Mouse (Mus musculus): ENCODE results near the gene Gsto2. TPM values are rescaled to one million over a fixed set of nuclear protein-coding genes. Genes with fewer than 3 reads are reported as not detected.
A peak's percentile ranks its signal among the peaks of the same experiment; 100 is the strongest.

Gene Gsto2
- total RNA-seq, 1 experiment from 2014 or later = not detected

- ATAC-seq (replicated peaks; ENCODE audit: insufficient number of reproducible peaks, low FRiP score, low TSS enrichment, poor library complexity, severe bottlenecking) = no peak
These were observed 45.4 kb downstream of the Gsto2 start for GRCm38 (mm10) chr19:47910751-47911150.

DNA sequence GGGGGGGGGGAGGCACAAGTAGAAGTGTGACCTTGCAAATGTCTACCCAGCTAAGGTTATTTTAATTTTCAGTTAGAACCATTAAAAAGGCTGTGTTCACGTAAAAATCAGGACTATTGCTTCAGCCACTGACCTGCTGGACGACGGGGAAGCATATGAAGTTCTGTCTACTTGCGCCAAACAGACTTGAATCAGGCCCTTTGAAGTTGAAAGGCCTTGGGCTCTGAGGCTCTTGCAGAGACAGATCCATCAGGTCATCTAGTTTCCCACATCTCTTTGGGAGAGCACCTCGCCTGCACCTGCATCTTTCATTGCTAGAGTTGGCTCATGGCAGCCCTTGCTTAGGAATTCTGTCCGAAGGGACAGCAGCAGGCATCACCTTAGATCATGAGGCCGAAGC lies 48.0 kb downstream of the Gsto2 start:
- ATAC-seq (replicated peaks; ENCODE audit: insufficient number of reproducible peaks, low FRiP score, low TSS enrichment, poor library complexity, severe bottlenecking) = no peak

DNA sequence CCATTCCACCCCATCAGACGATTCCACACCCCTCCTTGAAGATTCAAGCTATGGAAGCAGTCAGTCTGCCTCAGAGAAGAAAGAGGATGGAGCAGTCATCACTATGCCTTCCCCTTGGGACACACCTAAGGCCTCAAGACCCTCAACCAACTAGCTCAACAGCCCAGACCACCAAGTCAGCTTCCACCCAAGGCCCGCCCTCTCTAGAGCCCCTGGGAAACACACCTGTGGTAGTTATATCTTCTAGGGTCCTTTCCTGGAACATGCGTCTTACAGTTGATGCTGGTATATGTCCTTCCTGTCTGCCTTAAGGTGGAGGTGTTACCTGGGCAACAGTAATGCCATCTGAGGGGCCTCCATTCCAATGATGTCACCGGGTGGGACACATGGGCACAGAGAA lies 48.9 kb downstream of the Gsto2 start:
- ATAC-seq (replicated peaks; ENCODE audit: insufficient number of reproducible peaks, low FRiP score, low TSS enrichment, poor library complexity, severe bottlenecking) = no peak

- 0 out of 2 replicates have a peak, but pooled peaks have one; percentile 8 for ATAC-seq (replicated peaks; ENCODE audit: insufficient number of reproducible peaks, low FRiP score, low TSS enrichment, poor library complexity, severe bottlenecking)
These were observed 49.9 kb downstream of the Gsto2 start for GRCm38 (mm10) chr19:47915251-47915650.

- no peak for ATAC-seq (replicated peaks; ENCODE audit: insufficient number of reproducible peaks, low FRiP score, low TSS enrichment, poor library complexity, severe bottlenecking)
These were observed 52.1 kb downstream of the Gsto2 start for GRCm38 (mm10) chr19:47917396-47917795.

- ATAC-seq (replicated peaks; ENCODE audit: insufficient number of reproducible peaks, low FRiP score, low TSS enrichment, poor library complexity, severe bottlenecking) = no peak
These were observed 52.7 kb downstream of the Gsto2 start for GRCm38 (mm10) chr19:47918016-47918415.

DNA sequence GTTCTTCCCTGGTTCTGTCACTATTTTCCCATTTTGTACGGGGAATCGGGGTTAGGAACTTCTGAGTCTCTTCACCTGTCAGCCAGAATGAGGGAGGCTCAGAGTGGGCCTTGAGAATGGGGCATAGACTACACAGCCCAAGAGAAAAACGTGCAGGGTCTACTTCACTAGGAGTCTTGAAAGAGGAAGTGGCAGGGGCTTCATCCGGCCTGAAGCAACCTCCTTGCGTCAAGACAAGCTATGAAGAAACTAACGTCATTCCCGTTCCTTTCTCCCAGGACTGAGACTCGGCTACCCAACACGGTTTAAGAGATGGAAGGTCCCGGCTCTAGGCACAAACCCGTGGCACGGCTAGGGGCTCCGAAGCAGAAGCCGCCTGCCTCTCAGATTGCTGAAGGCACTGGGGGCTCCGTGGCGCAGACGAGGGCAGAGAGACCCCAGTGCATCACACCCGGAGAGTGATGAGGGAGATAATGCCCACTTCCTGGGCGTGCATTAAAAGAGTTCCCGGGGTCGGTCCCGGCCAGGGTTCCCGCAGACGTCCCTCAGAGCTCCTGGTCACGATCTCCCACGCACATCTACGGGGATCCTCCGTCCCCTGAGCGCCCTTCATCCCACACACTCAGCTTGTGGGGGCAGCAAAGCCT lies 53.2 kb downstream of the Gsto2 start:
- ATAC-seq (replicated peaks; ENCODE audit: insufficient number of reproducible peaks, low FRiP score, low TSS enrichment, poor library complexity, severe bottlenecking) = peak; percentile 16

DNA sequence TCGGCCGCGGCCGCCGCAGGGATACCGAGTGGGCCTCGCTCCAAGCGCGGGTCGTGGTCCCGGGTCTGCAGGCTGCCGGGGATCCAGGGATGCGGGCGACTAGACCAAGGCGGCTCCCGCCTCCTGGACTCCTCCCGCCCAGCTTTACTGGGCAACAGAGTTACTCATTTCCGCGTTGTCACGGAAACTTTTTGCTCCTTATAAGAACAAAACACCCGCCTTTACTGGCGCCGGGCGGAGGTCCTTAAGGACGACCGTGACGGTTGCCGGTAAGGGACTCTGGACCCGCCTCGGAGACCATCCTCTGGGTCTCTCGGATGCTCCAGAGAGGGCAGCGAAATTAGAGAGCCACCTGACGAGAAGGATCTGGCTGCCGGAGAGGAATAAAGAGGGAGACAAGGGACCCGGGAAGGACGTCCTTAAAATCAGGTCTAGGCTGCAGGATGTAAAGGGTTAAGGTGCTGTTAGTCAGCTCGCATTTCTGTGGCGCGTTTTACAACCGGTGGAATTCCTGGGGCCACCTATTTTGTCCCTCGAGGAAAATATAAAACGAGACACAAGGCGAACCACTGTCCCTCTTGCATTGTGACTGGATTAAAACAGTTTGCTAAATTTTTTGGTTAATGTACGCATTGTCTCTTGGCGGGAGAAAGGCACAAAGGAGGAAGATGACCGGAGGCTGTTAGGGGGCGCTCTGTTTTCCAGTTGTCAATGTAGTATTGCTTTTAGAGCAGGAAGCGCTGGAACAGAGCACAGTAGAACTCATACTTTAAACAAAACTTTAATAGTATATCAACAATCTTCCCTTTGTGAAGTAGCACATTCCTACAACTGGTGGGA lies 54.0 kb downstream of the Gsto2 start, which contains the start of the genes Cfap43 and Itprip:
Gene Cfap43, minus strand, starts transcription at position 162 of the 840 bp plus-strand sequence.
Gene Itprip, minus strand, starts transcription at position 174 of the 840 bp plus-strand sequence.
- peak; percentile 80 for ATAC-seq (replicated peaks; ENCODE audit: insufficient number of reproducible peaks, low FRiP score, low TSS enrichment, poor library complexity, severe bottlenecking)

DNA sequence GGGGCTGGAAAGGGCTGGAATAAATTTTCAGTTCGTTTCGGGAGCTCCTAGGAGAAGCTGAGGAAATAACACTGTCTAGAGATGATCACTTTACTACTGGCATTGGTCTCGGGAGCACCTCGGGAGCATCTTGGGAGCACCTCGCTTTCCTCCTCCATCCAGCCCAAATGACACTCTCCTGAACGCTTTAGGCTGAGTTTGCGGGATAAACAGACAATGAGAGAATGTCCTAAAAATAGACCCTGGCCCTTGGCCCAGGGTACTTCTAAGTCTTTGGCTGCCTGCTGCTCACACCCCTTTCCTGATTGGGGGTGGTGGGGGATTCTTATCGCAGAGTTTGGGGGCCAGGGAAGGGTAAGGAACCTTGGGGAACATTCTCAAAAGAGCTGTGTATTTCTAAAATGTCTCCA lies 54.6 kb downstream of the Gsto2 start:
- no peak for ATAC-seq (replicated peaks; ENCODE audit: insufficient number of reproducible peaks, low FRiP score, low TSS enrichment, poor library complexity, severe bottlenecking)

GRCm38 (mm10) chr19:47925819-47926218 lies 60.5 kb downstream of the Gsto2 start:
- ATAC-seq (replicated peaks; ENCODE audit: insufficient number of reproducible peaks, low FRiP score, low TSS enrichment, poor library complexity, severe bottlenecking) = no peak

GRCm38 (mm10) chr19:47927032-47927431 lies 61.7 kb downstream of the Gsto2 start:
- ATAC-seq (replicated peaks; ENCODE audit: insufficient number of reproducible peaks, low FRiP score, low TSS enrichment, poor library complexity, severe bottlenecking) = no peak

DNA sequence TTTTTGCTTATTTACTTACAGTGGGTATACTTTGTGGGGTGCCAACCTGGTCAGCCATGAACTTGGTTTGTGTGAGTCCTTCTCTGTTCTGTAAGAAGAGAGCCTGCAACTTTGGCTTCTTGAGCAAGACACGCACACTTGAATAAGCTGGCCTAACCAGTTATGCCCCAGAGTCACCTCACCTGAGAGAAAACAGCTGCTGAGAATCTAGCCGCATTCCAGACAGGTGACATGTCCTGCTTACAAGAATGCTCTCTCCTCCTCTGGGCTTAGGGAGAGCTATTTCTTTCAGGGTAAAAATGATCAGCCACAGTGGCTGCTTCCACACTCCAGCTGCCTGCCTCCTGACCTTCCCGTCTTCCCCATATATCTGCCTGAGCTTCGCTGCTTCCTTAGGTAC lies 63.7 kb downstream of the Gsto2 start:
- ATAC-seq (replicated peaks; ENCODE audit: insufficient number of reproducible peaks, low FRiP score, low TSS enrichment, poor library complexity, severe bottlenecking) = no peak

DNA sequence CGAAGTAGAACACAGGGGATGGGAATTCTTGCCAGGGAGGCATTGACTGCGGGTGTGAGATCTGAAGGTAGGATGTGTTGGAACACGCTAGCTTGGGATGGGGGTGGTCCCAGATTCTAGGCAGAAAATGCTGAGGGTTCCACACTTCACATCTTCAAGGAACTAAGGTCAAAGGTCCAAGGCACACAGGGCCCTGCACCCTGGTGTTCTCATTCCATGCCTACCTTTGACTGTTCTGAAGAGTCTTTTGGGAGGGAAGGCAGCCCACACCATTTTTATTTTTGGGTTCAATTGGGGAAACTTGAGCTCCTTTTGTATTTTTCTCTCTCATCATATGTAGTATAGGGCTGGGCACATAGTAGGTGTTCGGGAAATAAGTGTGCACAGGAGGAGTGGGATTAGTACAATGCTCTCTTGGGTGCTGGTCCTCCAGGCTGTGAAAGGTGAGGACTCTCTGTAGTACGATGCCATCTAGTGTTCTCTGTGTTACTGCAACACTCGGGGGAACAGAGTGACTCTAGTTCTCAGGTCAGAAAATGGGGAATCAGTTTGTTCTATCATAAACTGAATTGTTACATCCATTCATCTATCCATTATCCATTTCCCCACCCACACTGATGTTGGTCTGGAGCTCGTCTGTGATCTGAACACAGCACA lies 66.8 kb downstream of the Gsto2 start:
- ATAC-seq (replicated peaks; ENCODE audit: insufficient number of reproducible peaks, low FRiP score, low TSS enrichment, poor library complexity, severe bottlenecking) = peak; percentile 62; the same call in 1 of the 2 replicates

- no peak for ATAC-seq (replicated peaks; ENCODE audit: insufficient number of reproducible peaks, low FRiP score, low TSS enrichment, poor library complexity, severe bottlenecking)
These were observed 68.8 kb downstream of the Gsto2 start for GRCm38 (mm10) chr19:47934146-47934545.

DNA sequence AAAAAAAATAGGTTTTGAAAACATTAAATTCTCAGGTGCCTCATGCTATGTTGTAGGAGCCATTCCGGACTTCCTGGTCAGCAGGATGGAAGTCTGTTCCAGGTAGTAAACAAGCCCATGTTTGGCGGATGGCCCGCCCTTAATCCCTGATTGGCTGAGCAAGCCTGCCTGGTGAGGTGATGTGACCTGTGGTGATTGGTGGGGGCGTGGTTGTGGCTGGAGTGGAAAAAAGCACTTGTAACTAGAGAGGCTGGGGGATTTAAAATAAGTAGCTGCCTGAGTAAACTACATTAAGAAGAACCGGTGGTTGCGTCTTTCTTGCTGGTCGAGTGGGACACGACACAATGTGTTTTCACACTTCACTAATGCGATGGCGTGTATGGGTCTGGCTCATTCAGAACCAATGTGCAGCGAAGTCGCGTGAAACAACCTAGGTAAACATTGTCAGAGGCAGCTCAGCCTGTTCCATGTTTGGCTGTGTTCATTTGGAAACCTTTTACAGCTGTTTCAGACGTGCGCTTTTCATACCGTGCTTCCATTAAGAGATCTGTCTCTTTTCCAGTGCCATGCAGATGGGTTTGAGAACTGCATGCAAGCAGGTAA lies 69.4 kb downstream of the Gsto2 start:
- ATAC-seq (replicated peaks; ENCODE audit: insufficient number of reproducible peaks, low FRiP score, low TSS enrichment, poor library complexity, severe bottlenecking) = no peak

GRCm38 (mm10) chr19:47935530-47935929 lies 70.2 kb downstream of the Gsto2 start:
- ATAC-seq (replicated peaks; ENCODE audit: insufficient number of reproducible peaks, low FRiP score, low TSS enrichment, poor library complexity, severe bottlenecking) = no peak
